Mouse (Mus musculus): ENCODE results near the gene H6pd. TPM values are rescaled to one million over a fixed set of nuclear protein-coding genes. Genes with fewer than 3 reads are reported as not detected.

Gene H6pd
- polyA plus RNA-seq, 1 experiment, result 170 TPM

- Histone ChIP-seq H3K27ac (ENCODE audit: insufficient read depth, low read depth, low read length) (no peak overlapping the region), H3K4me3 (ENCODE audit: insufficient read depth, low read depth, low read length) (no peak overlapping the region)
These were observed 12.9 kb downstream of the H6pd start for GRCm38 (mm10) chr4:149995911-149996310.

GRCm38 (mm10) chr4:149994218-149994617 lies 14.6 kb downstream of the H6pd start:
- H3K27ac ChIP-seq (ENCODE audit: insufficient read depth, low read depth, low read length), result no peak overlapping the region

More at GRCm38 (mm10) chr4:149995911-149996310, 12.9 kb downstream of the H6pd start:
- H3K4me1 ChIP-seq (ENCODE audit: control insufficient read depth, insufficient read depth, low read length), result peaks cover 14% of the 10 kb centered on the region
- no peak for TF ChIP-seq CTCF (IDR thresholded peaks at IDR 0.05; ENCODE audit: insufficient read depth, low read depth, low read length)
- TF ChIP-seq POLR2A (IDR thresholded peaks at IDR 0.05; ENCODE audit: insufficient read depth, low read depth, low read length), result no peak
- WGBS, result 94% methylated on average over 7 of the region's 7 CpGs

GRCm38 (mm10) chr4:149992670-149993032 lies 16.2 kb downstream of the H6pd start:
- H3K27ac ChIP-seq (ENCODE audit: insufficient read depth, low read depth, low read length), result no peak overlapping the region
- peaks cover 18% of the 10 kb centered on the region for H3K4me1 ChIP-seq (ENCODE audit: control insufficient read depth, insufficient read depth, low read length)
- TF ChIP-seq POLR2A (IDR thresholded peaks at IDR 0.05; ENCODE audit: insufficient read depth, low read depth, low read length) (no peak), CTCF (IDR thresholded peaks at IDR 0.05; ENCODE audit: insufficient read depth, low read depth, low read length) (no peak)
- H3K4me3 ChIP-seq (ENCODE audit: insufficient read depth, low read depth, low read length), result no peak overlapping the region
- 97% methylated on average over 8 of the region's 8 CpGs for WGBS

More at GRCm38 (mm10) chr4:149994218-149994617, 14.6 kb downstream of the H6pd start:
- Histone ChIP-seq H3K4me1 (ENCODE audit: control insufficient read depth, insufficient read depth, low read length) (peaks cover 19% of the 10 kb centered on the region), H3K4me3 (ENCODE audit: insufficient read depth, low read depth, low read length) (no peak overlapping the region)
- 92% methylated on average over 10 of the region's 10 CpGs for WGBS
- TF ChIP-seq CTCF (IDR thresholded peaks at IDR 0.05; ENCODE audit: insufficient read depth, low read depth, low read length), result no peak
- no peak for TF ChIP-seq POLR2A (IDR thresholded peaks at IDR 0.05; ENCODE audit: insufficient read depth, low read depth, low read length)

GRCm38 (mm10) chr4:149991755-149992669 lies 16.8 kb downstream of the H6pd start:
- 92% methylated on average over 13 of the region's 13 CpGs for WGBS
- H3K4me3 ChIP-seq (ENCODE audit: insufficient read depth, low read depth, low read length), result no peak overlapping the region
- H3K4me1 ChIP-seq (ENCODE audit: control insufficient read depth, insufficient read depth, low read length), result peaks cover 18% of the 10 kb centered on the region
- no peak overlapping the region for H3K27ac ChIP-seq (ENCODE audit: insufficient read depth, low read depth, low read length)
- TF ChIP-seq CTCF (IDR thresholded peaks at IDR 0.05; ENCODE audit: insufficient read depth, low read depth, low read length), result no peak
- no peak for TF ChIP-seq POLR2A (IDR thresholded peaks at IDR 0.05; ENCODE audit: insufficient read depth, low read depth, low read length)

- WGBS, result 56% methylated on average over 9 of the region's 9 CpGs
These were observed 17.7 kb downstream of the H6pd start for GRCm38 (mm10) chr4:149990954-149991633.

GRCm38 (mm10) chr4:149990212-149990953 lies 18.4 kb downstream of the H6pd start:
- TF ChIP-seq POLR2A (IDR thresholded peaks at IDR 0.05; ENCODE audit: insufficient read depth, low read depth, low read length), result no peak
- no peak for TF ChIP-seq CTCF (IDR thresholded peaks at IDR 0.05; ENCODE audit: insufficient read depth, low read depth, low read length)
- Histone ChIP-seq H3K4me1 (ENCODE audit: control insufficient read depth, insufficient read depth, low read length) (peaks cover 18% of the 10 kb centered on the region), H3K27ac (ENCODE audit: insufficient read depth, low read depth, low read length) (no peak overlapping the region), H3K4me3 (ENCODE audit: insufficient read depth, low read depth, low read length) (no peak overlapping the region)
- 47% methylated on average over 8 of the region's 8 CpGs for WGBS

More at GRCm38 (mm10) chr4:149990954-149991633, 17.7 kb downstream of the H6pd start:
- H3K4me3 ChIP-seq (ENCODE audit: insufficient read depth, low read depth, low read length), result no peak overlapping the region
- peaks cover 18% of the 10 kb centered on the region for H3K4me1 ChIP-seq (ENCODE audit: control insufficient read depth, insufficient read depth, low read length)
- no peak overlapping the region for H3K27ac ChIP-seq (ENCODE audit: insufficient read depth, low read depth, low read length)
- TF ChIP-seq POLR2A (IDR thresholded peaks at IDR 0.05; ENCODE audit: insufficient read depth, low read depth, low read length) (no peak), CTCF (IDR thresholded peaks at IDR 0.05; ENCODE audit: insufficient read depth, low read depth, low read length) (no peak)

- no peak overlapping the region for H3K27ac ChIP-seq (ENCODE audit: insufficient read depth, low read depth, low read length)
- no peak for TF ChIP-seq CTCF (IDR thresholded peaks at IDR 0.05; ENCODE audit: insufficient read depth, low read depth, low read length)
- TF ChIP-seq POLR2A (IDR thresholded peaks at IDR 0.05; ENCODE audit: insufficient read depth, low read depth, low read length), result no peak
These were observed 19.8 kb downstream of the H6pd start for GRCm38 (mm10) chr4:149988931-149989556.

GRCm38 (mm10) chr4:149988301-149988700 lies 20.5 kb downstream of the H6pd start:
- Histone ChIP-seq H3K4me1 (ENCODE audit: control insufficient read depth, insufficient read depth, low read length) (peaks cover 18% of the 10 kb centered on the region), H3K4me3 (ENCODE audit: insufficient read depth, low read depth, low read length) (no peak overlapping the region), H3K27ac (ENCODE audit: insufficient read depth, low read depth, low read length) (no peak overlapping the region)
- 78% methylated on average over 6 of the region's 6 CpGs for WGBS
- TF ChIP-seq CTCF (IDR thresholded peaks at IDR 0.05; ENCODE audit: insufficient read depth, low read depth, low read length) (no peak), POLR2A (IDR thresholded peaks at IDR 0.05; ENCODE audit: insufficient read depth, low read depth, low read length) (no peak)

More at GRCm38 (mm10) chr4:149988931-149989556, 19.8 kb downstream of the H6pd start:
- 12% methylated on average over 21 of the region's 21 CpGs for WGBS
- H3K4me1 ChIP-seq (ENCODE audit: control insufficient read depth, insufficient read depth, low read length), result peaks cover 18% of the 10 kb centered on the region
- no peak overlapping the region; the same call in 1 of the 2 replicates for H3K4me3 ChIP-seq (ENCODE audit: insufficient read depth, low read depth, low read length)
